Mouse (Mus musculus): ENCODE results near the gene P4hb. TPM values are rescaled to one million over a fixed set of nuclear protein-coding genes. Genes with fewer than 3 reads are reported as not detected.
A peak's percentile ranks its signal among the peaks of the same experiment; 100 is the strongest.

The P4hb gene
- polyA plus RNA-seq, 1 experiment, result 338 TPM

DNA sequence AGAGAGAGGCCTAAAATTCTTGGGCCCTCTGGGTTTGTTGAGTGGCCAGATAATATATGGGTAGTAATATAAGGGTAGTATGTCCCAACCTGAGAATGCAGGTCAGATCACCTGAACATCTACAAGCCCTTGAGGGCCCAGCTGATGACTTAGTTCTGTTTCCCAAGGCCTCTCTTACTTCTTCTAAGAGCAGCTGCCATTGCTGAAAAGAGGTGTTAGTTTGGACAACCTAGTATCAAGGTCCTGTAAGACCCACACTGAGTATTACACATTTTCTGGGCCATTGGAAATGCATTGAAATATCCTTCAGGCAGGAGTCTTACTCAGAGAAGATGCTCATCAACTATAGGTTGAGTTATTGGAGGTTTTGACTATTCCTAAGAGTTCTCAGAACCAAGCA, 2.9 kb upstream of the P4hb start:
- Histone ChIP-seq H3K4me3 (ENCODE audit: low read depth, low read length) (no peak overlapping the region), H3K9ac (ENCODE audit: low read depth, poor library complexity, severe bottlenecking) (no peak overlapping the region), H3K27ac (ENCODE audit: insufficient read depth, low read length) (no peak overlapping the region), H3K9me3 (replicated peaks; ENCODE audit: control insufficient read depth, insufficient read depth, low read length, poor library complexity, severe bottlenecking) (no peaks in the 10 kb centered on the region), H3K27me3 (ENCODE audit: control insufficient read depth, insufficient read depth, low read length, poor library complexity, severe bottlenecking) (no peaks in the 10 kb centered on the region), H3K36me3 (ENCODE audit: control insufficient read depth, insufficient read depth, low read length, poor library complexity, severe bottlenecking) (peaks cover 28% of the 10 kb centered on the region), H3K4me1 (ENCODE audit: control insufficient read depth, insufficient read depth, low read length) (peaks cover 4% of the 10 kb centered on the region)
- TF ChIP-seq EP300 (IDR thresholded peaks at IDR 0.05; ENCODE audit: insufficient read depth, low read depth, low read length) (no peak), POLR2A (IDR thresholded peaks at IDR 0.05; ENCODE audit: insufficient read depth, low read length) (no peak), CTCF (IDR thresholded peaks at IDR 0.05; ENCODE audit: low read depth, low read length) (no peak)

- peaks cover 4% of the 10 kb centered on the region for H3K4me1 ChIP-seq (ENCODE audit: control insufficient read depth, insufficient read depth, low read length)
- H3K4me3 ChIP-seq (ENCODE audit: low read depth, low read length), result no peak overlapping the region
- peaks cover 36% of the 10 kb centered on the region for H3K36me3 ChIP-seq (ENCODE audit: control insufficient read depth, insufficient read depth, low read length, poor library complexity, severe bottlenecking)
- no peaks in the 10 kb centered on the region for H3K27me3 ChIP-seq (ENCODE audit: control insufficient read depth, insufficient read depth, low read length, poor library complexity, severe bottlenecking)
- no peaks in the 10 kb centered on the region for H3K9me3 ChIP-seq (replicated peaks; ENCODE audit: control insufficient read depth, insufficient read depth, low read length, poor library complexity, severe bottlenecking)
- no peak overlapping the region for H3K9ac ChIP-seq (ENCODE audit: low read depth, poor library complexity, severe bottlenecking)
- no peak for TF ChIP-seq EP300 (IDR thresholded peaks at IDR 0.05; ENCODE audit: insufficient read depth, low read depth, low read length)
- H3K27ac ChIP-seq (ENCODE audit: insufficient read depth, low read length), result no peak overlapping the region
These were observed 2.0 kb upstream of the P4hb start for GRCm38 (mm10) chr11:120575046-120575445.

GRCm38 (mm10) chr11:120574278-120574600, 1.2 kb upstream of the P4hb start:
- H3K9me3 ChIP-seq (replicated peaks; ENCODE audit: control insufficient read depth, insufficient read depth, low read length, poor library complexity, severe bottlenecking), result no peaks in the 10 kb centered on the region
- H3K4me1 ChIP-seq (ENCODE audit: control insufficient read depth, insufficient read depth, low read length), result peaks cover 2% of the 10 kb centered on the region
- peak overlapping the region; percentile 65 for H3K4me3 ChIP-seq (ENCODE audit: low read depth, low read length)
- H3K27me3 ChIP-seq (ENCODE audit: control insufficient read depth, insufficient read depth, low read length, poor library complexity, severe bottlenecking), result no peaks in the 10 kb centered on the region
- TF ChIP-seq POLR2A (IDR thresholded peaks at IDR 0.05; ENCODE audit: insufficient read depth, low read length), result no peak
- no peak for TF ChIP-seq CTCF (IDR thresholded peaks at IDR 0.05; ENCODE audit: low read depth, low read length)
- no peak for TF ChIP-seq EP300 (IDR thresholded peaks at IDR 0.05; ENCODE audit: insufficient read depth, low read depth, low read length)
- no peak overlapping the region for H3K27ac ChIP-seq (ENCODE audit: insufficient read depth, low read length)
- H3K9ac ChIP-seq (ENCODE audit: low read depth, poor library complexity, severe bottlenecking), result peak overlapping the region; percentile 79
- peaks cover 33% of the 10 kb centered on the region for H3K36me3 ChIP-seq (ENCODE audit: control insufficient read depth, insufficient read depth, low read length, poor library complexity, severe bottlenecking)

GRCm38 (mm10) chr11:120573585-120574277, 678 bp upstream of the P4hb start:
- Histone ChIP-seq H3K36me3 (ENCODE audit: control insufficient read depth, insufficient read depth, low read length, poor library complexity, severe bottlenecking) (peaks cover 29% of the 10 kb centered on the region), H3K4me3 (ENCODE audit: low read depth, low read length) (peak overlapping the region; percentile 86), H3K27me3 (ENCODE audit: control insufficient read depth, insufficient read depth, low read length, poor library complexity, severe bottlenecking) (no peaks in the 10 kb centered on the region), H3K27ac (ENCODE audit: insufficient read depth, low read length) (no peak overlapping the region), H3K9me3 (replicated peaks; ENCODE audit: control insufficient read depth, insufficient read depth, low read length, poor library complexity, severe bottlenecking) (no peaks in the 10 kb centered on the region), H3K9ac (ENCODE audit: low read depth, poor library complexity, severe bottlenecking) (peak overlapping the region; percentile 79), H3K4me1 (ENCODE audit: control insufficient read depth, insufficient read depth, low read length) (no peaks in the 10 kb centered on the region)
- TF ChIP-seq CTCF (IDR thresholded peaks at IDR 0.05; ENCODE audit: low read depth, low read length), result no peak
- no peak for TF ChIP-seq POLR2A (IDR thresholded peaks at IDR 0.05; ENCODE audit: insufficient read depth, low read length)
- TF ChIP-seq EP300 (IDR thresholded peaks at IDR 0.05; ENCODE audit: insufficient read depth, low read depth, low read length), result no peak

- Histone ChIP-seq H3K9me3 (replicated peaks; ENCODE audit: control insufficient read depth, insufficient read depth, low read length, poor library complexity, severe bottlenecking) (no peaks in the 10 kb centered on the region), H3K4me3 (ENCODE audit: low read depth, low read length) (peak overlapping the region; percentile 83), H3K27ac (ENCODE audit: insufficient read depth, low read length) (no peak overlapping the region), H3K9ac (ENCODE audit: low read depth, poor library complexity, severe bottlenecking) (peak overlapping the region; percentile 79), H3K27me3 (ENCODE audit: control insufficient read depth, insufficient read depth, low read length, poor library complexity, severe bottlenecking) (no peaks in the 10 kb centered on the region), H3K36me3 (ENCODE audit: control insufficient read depth, insufficient read depth, low read length, poor library complexity, severe bottlenecking) (peaks cover 32% of the 10 kb centered on the region), H3K4me1 (ENCODE audit: control insufficient read depth, insufficient read depth, low read length) (no peaks in the 10 kb centered on the region)
- no peak for TF ChIP-seq POLR2A (IDR thresholded peaks at IDR 0.05; ENCODE audit: insufficient read depth, low read length)
- no peak for TF ChIP-seq CTCF (IDR thresholded peaks at IDR 0.05; ENCODE audit: low read depth, low read length)
- no peak for TF ChIP-seq EP300 (IDR thresholded peaks at IDR 0.05; ENCODE audit: insufficient read depth, low read depth, low read length)
These were observed 669 bp downstream of the P4hb start for GRCm38 (mm10) chr11:120572417-120572751.

- Histone ChIP-seq H3K9me3 (replicated peaks; ENCODE audit: control insufficient read depth, insufficient read depth, low read length, poor library complexity, severe bottlenecking) (no peaks in the 10 kb centered on the region), H3K27me3 (ENCODE audit: control insufficient read depth, insufficient read depth, low read length, poor library complexity, severe bottlenecking) (no peaks in the 10 kb centered on the region), H3K27ac (ENCODE audit: insufficient read depth, low read length) (no peak overlapping the region), H3K36me3 (ENCODE audit: control insufficient read depth, insufficient read depth, low read length, poor library complexity, severe bottlenecking) (peaks cover 37% of the 10 kb centered on the region), H3K9ac (ENCODE audit: low read depth, poor library complexity, severe bottlenecking) (peak overlapping the region; percentile 79), H3K4me3 (ENCODE audit: low read depth, low read length) (peak overlapping the region; percentile 83), H3K4me1 (ENCODE audit: control insufficient read depth, insufficient read depth, low read length) (no peaks in the 10 kb centered on the region)
- no peak for TF ChIP-seq EP300 (IDR thresholded peaks at IDR 0.05; ENCODE audit: insufficient read depth, low read depth, low read length)
- no peak for TF ChIP-seq POLR2A (IDR thresholded peaks at IDR 0.05; ENCODE audit: insufficient read depth, low read length)
- no peak for TF ChIP-seq CTCF (IDR thresholded peaks at IDR 0.05; ENCODE audit: low read depth, low read length)
These were observed 1.2 kb downstream of the P4hb start for GRCm38 (mm10) chr11:120571754-120572416.
